Mouse (Mus musculus) neural tube, embryonic 12.5 days (tissue): ENCODE data around the gene Ralgapa1. TPM values are rescaled to one million over a fixed set of nuclear protein-coding genes. Genes with fewer than 3 reads are reported as not detected.
A peak's percentile ranks its signal among the peaks of the same experiment; 100 is the strongest.

Source experiments
- ATAC-seq: fragments of 200-750 bp; cut with Nextera tagmentation; 2 replicates; pipeline ENCODE4 v1.8.0; 2017; ENCODE audit warnings: low read depth, mild to moderate bottlenecking, moderate TSS enrichment, moderate library complexity; ENCODE audit not compliant: low FRiP score
- H3K27ac ChIP-seq: fragments of 300-500 bp; sonication (generic); 2 replicates; pipeline ENCODE4 v1.5.1; 2016
- H3K27me3 ChIP-seq: fragments of 300-500 bp; sonication (generic); replicated peaks from 2 replicates; pipeline ENCODE4 v1.6.1; 2016; ENCODE audit warnings: mild to moderate bottlenecking
- H3K36me3 ChIP-seq: fragments of 300-500 bp; sonication (generic); 2 replicates; pipeline ENCODE4 v1.6.1; 2016; ENCODE audit warnings: mild to moderate bottlenecking
- H3K4me1 ChIP-seq: fragments of 300-500 bp; sonication (generic); 2 replicates; pipeline ENCODE4 v1.6.1; 2016
- H3K4me2 ChIP-seq: fragments of 300-500 bp; sonication (generic); replicated peaks from 2 replicates; pipeline ENCODE4 v1.6.1; 2016; ENCODE audit warnings: mild to moderate bottlenecking
- H3K4me3 ChIP-seq: fragments of 300-500 bp; sonication (generic); 2 replicates; pipeline ENCODE4 v1.5.1; 2016
- H3K9ac ChIP-seq: fragments of 300-500 bp; sonication (generic); 2 replicates; pipeline ENCODE4 v1.6.1; 2016; ENCODE audit warnings: mild to moderate bottlenecking
- H3K9me3 ChIP-seq: fragments of 300-500 bp; sonication (generic); 2 replicates; pipeline ENCODE4 v1.6.1; 2016; ENCODE audit warnings: mild to moderate bottlenecking
- WGBS: fragments of 180-500 bp; shearing (Covaris S2); methylation state at CpG from one replicate; pipeline ENCODE4 v1.1.7; 2016; 5-methylcytosine and 5-hydroxymethylcytosine counted together
- polyA plus RNA-seq: library from polyadenylated mRNA; unstranded; fragments of >200 nt; fragmentation: Nextera tagmentation; extraction: Ambion mirVana; gene quantifications from 2 replicates; pipeline ENCODE4 v1.2.1, GENCODE M21; 2016

Ralgapa1 gene
- polyA plus RNA-seq, 1 experiment from 2014 or later = 25.2 TPM

DNA sequence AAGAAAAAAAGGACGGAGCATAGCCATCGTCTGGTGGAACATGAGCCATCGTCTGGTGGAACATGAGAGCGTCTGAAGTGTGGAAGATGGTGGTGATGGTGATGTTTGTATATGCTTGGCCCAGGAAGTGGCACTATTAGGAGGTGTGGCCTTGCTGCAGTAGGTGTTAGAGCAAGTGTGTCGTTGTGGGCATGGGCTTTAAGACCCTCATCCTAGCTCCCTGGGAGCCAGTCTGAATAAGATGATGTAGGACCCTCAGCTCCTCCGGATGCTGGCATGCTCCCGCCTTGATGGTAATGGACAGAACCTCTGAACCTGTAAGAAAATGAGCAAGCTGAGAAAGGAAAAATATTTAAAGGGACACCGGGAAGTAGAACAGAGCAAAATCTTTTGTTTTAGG lies 13.9 kb upstream of the Ralgapa1 start:
- Histone ChIP-seq H3K9me3 (no peaks in the 10 kb centered on the region), H3K27me3 (no peaks in the 10 kb centered on the region), H3K36me3 (no peaks in the 10 kb centered on the region), H3K27ac (no peak overlapping the region), H3K9ac (no peak overlapping the region), H3K4me2 (no peak overlapping the region), H3K4me1 (peaks cover 8% of the 10 kb centered on the region), H3K4me3 (no peak overlapping the region)
- WGBS = 83% methylated on average over 8 of the region's 8 CpGs
- ATAC-seq = no peak

DNA sequence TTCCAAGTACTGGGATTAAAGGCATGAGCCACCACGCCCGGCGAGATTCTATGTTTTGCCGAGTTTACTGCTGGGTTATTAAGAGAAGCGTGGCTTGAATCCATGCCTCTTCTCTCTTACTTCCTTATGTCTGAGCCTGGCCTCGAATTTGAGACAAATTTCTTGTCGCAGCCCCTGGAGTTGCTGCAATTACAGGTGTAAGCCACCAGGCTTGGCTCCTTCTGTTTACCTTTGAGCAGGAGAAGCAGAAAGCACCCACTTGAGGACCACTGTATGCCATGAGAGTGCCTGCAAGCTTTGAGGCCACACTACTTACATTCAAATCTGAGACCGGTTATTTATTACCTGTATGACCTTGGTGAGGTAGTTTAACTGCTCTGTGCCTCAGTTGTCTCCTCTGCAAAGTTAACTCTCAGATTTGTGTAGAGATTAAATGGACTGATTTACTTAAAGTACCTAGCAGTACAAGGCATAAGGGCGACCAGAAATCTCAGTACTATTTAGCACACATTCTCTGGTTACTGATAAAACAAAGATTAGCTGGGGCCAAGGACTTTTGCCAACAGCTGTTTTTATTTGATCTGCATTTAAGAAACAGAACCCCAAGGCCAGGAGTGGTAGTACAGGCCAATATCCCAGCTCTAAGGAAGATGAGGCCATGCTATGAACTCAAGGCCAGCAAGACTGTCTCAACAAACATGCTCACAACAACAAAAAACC lies 13.1 kb upstream of the Ralgapa1 start:
- Histone ChIP-seq H3K9me3 (no peaks in the 10 kb centered on the region), H3K36me3 (no peaks in the 10 kb centered on the region), H3K4me2 (no peak overlapping the region), H3K4me1 (peaks cover 8% of the 10 kb centered on the region), H3K9ac (no peak overlapping the region), H3K4me3 (no peak overlapping the region), H3K27ac (no peak overlapping the region), H3K27me3 (no peaks in the 10 kb centered on the region)
- no peak for ATAC-seq
- WGBS = 68% methylated on average over 9 of the region's 9 CpGs

DNA sequence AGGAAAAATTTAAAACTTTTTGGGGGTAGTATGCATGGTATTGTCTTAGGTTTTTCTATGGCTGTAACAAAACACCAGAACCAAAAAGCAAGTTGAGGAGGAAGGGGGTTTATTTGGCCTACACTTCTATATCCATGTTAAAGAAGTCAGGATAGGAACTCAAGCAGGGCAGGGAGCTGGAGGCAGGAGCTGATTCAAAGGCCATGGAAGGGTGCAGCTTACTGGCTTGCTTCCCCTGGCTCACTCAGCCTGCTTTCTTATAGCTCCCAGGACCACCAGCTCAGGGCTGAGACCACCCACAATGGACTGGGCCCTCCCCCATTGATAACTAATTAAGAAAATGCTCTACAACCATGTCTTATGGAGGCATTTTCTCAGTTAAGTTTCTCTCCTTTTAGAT lies 12.0 kb upstream of the Ralgapa1 start:
- Histone ChIP-seq H3K4me3 (no peak overlapping the region), H3K27me3 (no peaks in the 10 kb centered on the region)

DNA sequence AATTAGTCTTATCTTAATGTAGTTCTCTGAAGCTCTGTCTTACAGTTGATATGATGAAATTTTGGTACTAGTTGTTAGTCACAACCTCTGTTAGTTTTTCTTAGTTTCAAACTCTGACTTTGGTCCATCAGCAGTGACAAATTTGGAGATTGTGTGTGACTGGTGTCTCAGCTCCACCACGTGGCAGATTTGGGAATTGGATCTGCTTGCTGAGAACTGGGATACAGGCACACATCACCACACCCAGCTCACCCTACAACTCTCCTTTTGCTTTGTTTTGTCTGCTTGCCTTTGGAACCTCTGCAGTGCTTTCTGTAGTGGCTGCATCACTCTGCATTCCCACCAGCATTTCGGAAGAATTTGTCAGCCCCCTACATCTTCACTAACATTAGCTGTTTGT lies 10.1 kb upstream of the Ralgapa1 start:
- 22% methylated on average over 2 of the region's 2 CpGs for WGBS
- Histone ChIP-seq H3K9me3 (no peaks in the 10 kb centered on the region), H3K9ac (no peak overlapping the region), H3K36me3 (no peaks in the 10 kb centered on the region), H3K4me2 (no peak overlapping the region), H3K27ac (no peak overlapping the region), H3K27me3 (no peaks in the 10 kb centered on the region), H3K4me3 (no peak overlapping the region), H3K4me1 (no peaks in the 10 kb centered on the region)
- ATAC-seq = no peak

More for the DNA sequence above, 12.0 kb upstream of the Ralgapa1 start:
- Histone ChIP-seq H3K4me1 (peaks cover 8% of the 10 kb centered on the region), H3K27ac (no peak overlapping the region), H3K4me2 (no peak overlapping the region), H3K9ac (no peak overlapping the region), H3K36me3 (no peaks in the 10 kb centered on the region), H3K9me3 (no peaks in the 10 kb centered on the region)
- no peak for ATAC-seq

DNA sequence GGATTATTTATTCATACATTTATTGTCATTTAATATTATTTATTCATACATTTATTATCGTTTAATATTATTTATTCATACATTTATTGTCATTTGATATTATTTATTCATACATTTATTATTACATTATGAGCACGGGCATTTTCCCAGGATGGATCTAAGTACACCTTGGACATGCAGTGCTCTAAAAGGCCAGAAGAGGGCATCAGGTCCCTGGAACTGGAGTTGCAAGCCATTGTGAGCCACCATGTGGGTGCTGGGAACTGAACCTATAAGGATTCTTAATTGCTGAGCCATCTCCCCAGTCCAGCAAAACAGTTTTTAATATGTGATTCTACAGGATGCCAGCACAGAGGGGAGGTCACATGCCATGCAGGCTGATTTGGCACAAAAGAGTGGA lies 4.6 kb upstream of the Ralgapa1 start:
- Histone ChIP-seq H3K27me3 (no peaks in the 10 kb centered on the region), H3K36me3 (no peaks in the 10 kb centered on the region), H3K9me3 (no peaks in the 10 kb centered on the region), H3K4me1 (no peaks in the 10 kb centered on the region), H3K27ac (no peak overlapping the region), H3K9ac (no peak overlapping the region), H3K4me3 (no peak overlapping the region), H3K4me2 (no peak overlapping the region)
- 78% methylated on average over 2 of the region's 2 CpGs for WGBS
- no peak for ATAC-seq

DNA sequence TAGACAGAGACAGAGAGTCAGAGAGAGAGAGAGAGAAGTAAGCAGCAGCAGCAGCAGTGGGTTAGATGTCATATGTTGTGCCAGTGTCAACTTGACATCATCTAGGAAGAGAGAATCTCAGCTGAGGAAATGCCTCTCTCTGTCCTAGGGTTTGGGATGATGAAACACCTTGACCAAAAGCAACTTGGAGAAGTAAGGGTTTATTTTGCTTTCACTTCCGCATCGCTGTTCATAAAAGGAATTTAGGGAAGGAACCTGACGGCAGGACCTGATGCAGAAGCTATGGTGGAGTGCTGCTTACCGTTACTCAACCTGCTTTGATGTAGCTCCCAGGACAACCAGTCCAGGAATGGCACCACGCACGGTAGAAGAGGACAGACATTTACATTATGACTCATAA lies 3.1 kb upstream of the Ralgapa1 start:
- Histone ChIP-seq H3K4me3 (no peak overlapping the region), H3K36me3 (no peaks in the 10 kb centered on the region), H3K9ac (no peak overlapping the region), H3K27me3 (no peaks in the 10 kb centered on the region), H3K27ac (no peak overlapping the region), H3K4me2 (no peak overlapping the region), H3K9me3 (no peaks in the 10 kb centered on the region), H3K4me1 (0 out of 2 replicates have a peak, but pooled peaks cover under 1% of the 10 kb centered on the region)
- 87% methylated on average over 6 of the region's 6 CpGs for whole genome bisulfite sequencing
- ATAC-seq = no peak

DNA sequence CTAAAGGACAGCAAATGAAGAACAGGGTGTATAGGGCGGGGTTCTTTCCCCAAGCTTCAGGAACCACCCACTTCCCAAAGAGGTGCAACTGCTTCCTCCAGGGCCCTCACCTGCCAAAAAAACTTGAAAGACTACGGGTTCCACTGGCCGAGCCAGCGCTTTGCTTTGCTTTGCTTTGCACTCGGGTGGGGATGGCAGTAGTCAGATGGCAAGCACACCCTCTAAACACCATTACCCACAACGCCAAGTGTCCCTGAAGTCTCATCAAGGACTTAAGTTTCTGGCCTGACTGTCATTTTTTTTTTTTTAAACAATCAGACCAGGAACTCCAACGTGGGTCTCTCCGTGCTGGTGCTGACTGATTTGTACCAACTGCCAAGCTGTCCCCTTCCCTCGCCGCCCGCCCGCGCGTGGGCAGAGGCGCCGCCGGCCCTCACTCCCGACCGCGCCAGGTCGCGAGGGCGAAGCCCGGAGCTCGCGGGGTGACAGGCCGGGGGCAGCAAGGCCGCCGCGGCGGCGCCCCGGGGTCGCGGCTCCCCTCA lies 777 bp downstream of the Ralgapa1 start:
- under 1% methylated on average over 35 of the region's 35 CpGs for WGBS
- Histone ChIP-seq H3K27me3 (no peaks in the 10 kb centered on the region), H3K36me3 (no peaks in the 10 kb centered on the region), H3K4me2 (peak overlapping the region; percentile 76), H3K27ac (peak overlapping the region; percentile 92), H3K4me1 (0 out of 2 replicates have a peak, but pooled peaks cover 2% of the 10 kb centered on the region), H3K4me3 (peak overlapping the region; percentile 90), H3K9ac (peak overlapping the region; percentile 93), H3K9me3 (no peaks in the 10 kb centered on the region)
- ATAC-seq = peak; percentile 62

DNA sequence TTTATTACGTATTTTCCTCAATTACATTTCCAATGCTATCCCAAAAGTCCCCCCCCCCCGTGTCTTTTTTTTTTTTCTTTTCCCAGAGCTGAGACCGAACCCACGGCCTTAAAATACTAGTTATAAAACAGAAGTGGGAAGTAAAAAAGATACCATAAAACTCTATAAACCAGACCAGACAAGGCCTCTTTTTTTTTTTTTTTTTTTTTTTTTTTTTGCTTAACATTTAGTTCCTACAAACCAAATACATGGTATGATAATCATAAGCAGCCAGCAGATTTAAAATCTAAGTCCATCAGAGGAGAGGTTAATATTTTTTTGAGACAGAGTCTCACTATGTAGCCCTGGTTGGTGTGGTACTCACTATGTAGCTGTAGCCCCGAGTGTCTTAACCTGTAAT lies 4.5 kb downstream of the Ralgapa1 start:
- no peak overlapping the region for H3K4me2 ChIP-seq
- H3K9ac ChIP-seq = no peak overlapping the region
- WGBS = 89% methylated on average over 5 of the region's 5 CpGs
- no peak overlapping the region for H3K4me3 ChIP-seq
- no peaks in the 10 kb centered on the region for H3K9me3 ChIP-seq
- no peak overlapping the region for H3K27ac ChIP-seq
- H3K36me3 ChIP-seq = no peaks in the 10 kb centered on the region
- 0 out of 2 replicates have a peak, but pooled peaks cover 2% of the 10 kb centered on the region for H3K4me1 ChIP-seq
- no peak for ATAC-seq
- H3K27me3 ChIP-seq = no peaks in the 10 kb centered on the region

DNA sequence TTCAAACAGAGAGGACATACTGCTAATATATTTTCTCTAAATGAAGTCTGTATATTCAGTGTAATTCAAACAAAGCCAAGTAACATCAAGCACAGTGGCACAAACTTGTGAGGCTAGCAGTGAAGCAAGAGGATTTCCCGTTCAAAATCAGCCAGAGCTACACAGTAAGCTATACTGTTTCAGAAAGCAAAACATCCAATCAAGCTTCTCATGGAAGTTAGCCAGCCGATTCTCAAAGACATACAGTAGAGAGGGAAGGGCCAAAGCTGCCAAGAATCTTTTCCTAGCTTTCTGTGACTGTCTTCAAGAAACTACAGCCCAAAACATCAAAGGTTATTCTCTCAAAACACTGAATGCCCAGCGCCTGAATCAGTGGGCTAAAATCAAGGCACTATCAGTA lies 15.9 kb downstream of the Ralgapa1 start:
- no peak for ATAC-seq
- 75% methylated on average over 3 of the region's 3 CpGs for WGBS

DNA sequence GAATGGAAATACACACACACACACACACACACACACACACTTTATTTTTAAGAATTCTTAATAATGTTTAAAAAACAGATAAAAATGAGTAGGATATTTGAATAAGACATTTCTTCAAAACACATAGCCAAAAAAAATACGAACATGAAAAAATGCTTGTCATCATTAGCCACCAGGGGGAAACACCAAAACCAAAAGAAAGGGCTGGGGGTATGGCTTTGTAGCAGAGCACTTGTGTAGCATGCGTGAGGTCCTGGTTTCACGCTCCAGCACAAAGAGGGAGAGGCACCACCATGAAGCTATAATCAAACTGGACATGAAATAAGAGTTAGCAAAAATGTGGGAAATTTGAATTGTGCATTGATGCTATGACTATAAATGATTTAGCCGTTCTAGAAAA lies 19.8 kb downstream of the Ralgapa1 start:
- H3K4me1 ChIP-seq = no peaks in the 10 kb centered on the region
- no peak overlapping the region for H3K4me2 ChIP-seq
- H3K27ac ChIP-seq = no peak overlapping the region
- no peaks in the 10 kb centered on the region for H3K36me3 ChIP-seq
- H3K9me3 ChIP-seq = no peaks in the 10 kb centered on the region
- ATAC-seq = no peak
- H3K9ac ChIP-seq = no peak overlapping the region
- no peaks in the 10 kb centered on the region for H3K27me3 ChIP-seq
- H3K4me3 ChIP-seq = no peak overlapping the region
- 93% methylated on average over 4 of the region's 4 CpGs for WGBS

More for the DNA sequence above, 15.9 kb downstream of the Ralgapa1 start:
- Histone ChIP-seq H3K36me3 (no peaks in the 10 kb centered on the region), H3K4me3 (no peak overlapping the region), H3K27ac (no peak overlapping the region), H3K9me3 (no peaks in the 10 kb centered on the region), H3K27me3 (no peaks in the 10 kb centered on the region), H3K4me1 (no peaks in the 10 kb centered on the region), H3K4me2 (no peak overlapping the region), H3K9ac (no peak overlapping the region)

DNA sequence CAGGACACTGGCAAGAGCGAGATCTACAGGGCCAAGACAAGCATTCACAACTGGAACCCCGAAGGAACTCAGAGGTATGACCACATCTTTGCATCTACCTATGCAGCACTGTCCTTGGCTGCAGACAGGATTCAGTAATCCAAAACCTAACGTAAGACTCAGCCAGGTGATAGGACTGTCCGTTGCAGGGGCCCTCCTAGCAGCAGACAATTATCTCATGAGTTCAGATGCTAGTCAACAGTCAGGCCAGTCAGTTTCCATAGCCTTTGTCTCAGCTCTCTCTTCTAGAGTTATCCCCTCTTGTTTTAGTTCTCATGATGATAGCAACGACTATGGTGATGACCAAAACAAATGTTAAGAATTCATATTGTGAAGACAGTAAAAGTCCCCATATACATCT lies 20.8 kb downstream of the Ralgapa1 start:
- H3K9ac ChIP-seq = no peak overlapping the region
- WGBS = 95% methylated on average over 5 of the region's 5 CpGs

DNA sequence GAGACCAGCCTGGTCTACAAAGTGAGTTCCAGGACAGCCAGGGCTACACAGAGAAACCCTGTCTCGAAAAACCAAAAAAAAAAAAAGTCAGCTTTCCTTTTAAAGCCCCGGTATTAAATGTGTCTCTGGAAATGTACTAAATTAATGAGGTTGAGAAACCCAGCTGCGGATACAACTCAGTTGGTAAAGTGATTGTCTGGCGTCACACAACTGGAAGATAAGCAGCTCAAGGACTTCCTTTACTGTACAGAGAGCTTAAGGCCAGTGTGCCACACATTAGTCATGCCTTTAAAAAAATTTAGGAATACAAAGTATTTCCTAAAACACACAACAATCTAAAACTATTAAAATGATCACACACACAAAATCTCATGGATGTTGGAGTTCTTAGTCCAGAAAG lies 22.2 kb downstream of the Ralgapa1 start:
- no peak for ATAC-seq
- no peak overlapping the region for H3K27ac ChIP-seq

More for the DNA sequence above, 20.8 kb downstream of the Ralgapa1 start:
- H3K27me3 ChIP-seq = no peaks in the 10 kb centered on the region
- H3K9me3 ChIP-seq = no peaks in the 10 kb centered on the region
- H3K4me3 ChIP-seq = no peak overlapping the region
- no peak overlapping the region for H3K4me2 ChIP-seq
- no peaks in the 10 kb centered on the region for H3K36me3 ChIP-seq
- no peak for ATAC-seq
- H3K4me1 ChIP-seq = no peaks in the 10 kb centered on the region
- no peak overlapping the region for H3K27ac ChIP-seq

DNA sequence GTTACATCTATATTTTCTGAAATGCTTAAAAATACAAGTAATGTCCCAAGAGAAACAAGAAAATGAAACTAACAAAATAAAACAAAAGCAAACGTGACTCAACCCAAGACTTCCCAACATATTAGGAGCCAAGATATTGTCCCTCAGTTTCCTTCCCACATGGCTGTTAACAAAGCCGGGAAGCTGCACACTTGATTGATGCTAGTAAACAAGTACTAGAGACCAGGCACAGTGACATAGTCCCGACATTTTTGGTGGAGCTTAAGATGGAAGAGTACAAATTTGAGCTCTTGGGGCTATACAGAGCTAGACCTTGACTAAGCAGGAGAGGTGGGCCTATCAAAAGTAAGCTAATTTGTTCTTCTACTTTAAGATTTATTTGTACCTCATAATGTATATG lies 23.9 kb downstream of the Ralgapa1 start:
- no peak overlapping the region for H3K4me2 ChIP-seq
- no peaks in the 10 kb centered on the region for H3K27me3 ChIP-seq
- H3K4me1 ChIP-seq = no peaks in the 10 kb centered on the region
- H3K9ac ChIP-seq = no peak overlapping the region
- no peak overlapping the region for H3K4me3 ChIP-seq
- no peaks in the 10 kb centered on the region for H3K9me3 ChIP-seq
- no peak overlapping the region for H3K27ac ChIP-seq
- WGBS = 89% methylated on average over 3 of the region's 3 CpGs
- ATAC-seq = no peak
- H3K36me3 ChIP-seq = no peaks in the 10 kb centered on the region

More for the DNA sequence above, 22.2 kb downstream of the Ralgapa1 start:
- Histone ChIP-seq H3K9me3 (no peaks in the 10 kb centered on the region), H3K36me3 (no peaks in the 10 kb centered on the region), H3K4me2 (no peak overlapping the region), H3K9ac (no peak overlapping the region), H3K4me1 (no peaks in the 10 kb centered on the region), H3K4me3 (no peak overlapping the region), H3K27me3 (no peaks in the 10 kb centered on the region)
- WGBS = 92% methylated on average over 4 of the region's 4 CpGs
